Mouse (Mus musculus) neural tube, embryonic 11.5 days (tissue): ENCODE data around the gene Adamts15. TPM values are rescaled to one million over a fixed set of nuclear protein-coding genes. Genes with fewer than 3 reads are reported as not detected.
A peak's percentile ranks its signal among the peaks of the same experiment; 100 is the strongest.

Source experiments
- ATAC-seq: fragments of 200-750 bp; cut with Nextera tagmentation; 2 replicates; pipeline ENCODE4 v1.8.0; 2017; ENCODE audit warnings: moderate number of reproducible peaks, mild to moderate bottlenecking, moderate TSS enrichment, moderate library complexity; ENCODE audit not compliant: insufficient read depth, low FRiP score, low TSS enrichment
- DNase-seq: peaks from one replicate; pipeline ENCODE4 v3.0.0-alpha.2; 2015; ENCODE audit warnings: low spot score
- H3K27ac ChIP-seq: fragments of 300-500 bp; sonication (generic); 2 replicates; pipeline ENCODE4 v1.5.1; 2014; ENCODE audit warnings: low read depth, mild to moderate bottlenecking, low read length
- H3K27me3 ChIP-seq: fragments of 300-500 bp; sonication (generic); 2 replicates; pipeline ENCODE4 v1.6.1; 2014; ENCODE audit warnings: mild to moderate bottlenecking, low read length, mixed read lengths; ENCODE audit not compliant: control insufficient read depth, insufficient read depth
- H3K36me3 ChIP-seq: fragments of 300-500 bp; sonication (generic); 2 replicates; pipeline ENCODE4 v1.6.1; 2014; ENCODE audit warnings: mild to moderate bottlenecking, low read length, moderate library complexity, mixed read lengths; ENCODE audit not compliant: control insufficient read depth, insufficient read depth
- H3K4me1 ChIP-seq: fragments of 300-500 bp; sonication (generic); 2 replicates; pipeline ENCODE4 v1.6.1; 2014; ENCODE audit warnings: low read length, mixed read lengths; ENCODE audit not compliant: control insufficient read depth, insufficient read depth
- H3K4me2 ChIP-seq: fragments of 300-500 bp; sonication (generic); 2 replicates; pipeline ENCODE4 v1.6.1; 2014; ENCODE audit warnings: low read depth, mild to moderate bottlenecking, moderate library complexity
- H3K4me3 ChIP-seq: fragments of 300-500 bp; sonication (generic); 2 replicates; pipeline ENCODE4 v1.5.1; 2014; ENCODE audit warnings: low read depth, low read length
- H3K9ac ChIP-seq: fragments of 300-500 bp; sonication (generic); 2 replicates; pipeline ENCODE4 v1.6.1; 2014; ENCODE audit warnings: mild to moderate bottlenecking, low read length
- H3K9me3 ChIP-seq: fragments of 300-500 bp; sonication (generic); 2 replicates; pipeline ENCODE4 v1.6.1; 2016; ENCODE audit warnings: low read length; ENCODE audit not compliant: control insufficient read depth
- WGBS: fragments of 180-500 bp; shearing (Covaris S2); extraction: QIAGEN DNeasy Blood & Tissue Kit; methylation state at CpG from one replicate; pipeline ENCODE4 v1.1.7; 2014; 5-methylcytosine and 5-hydroxymethylcytosine counted together
- polyA plus RNA-seq: library from polyadenylated mRNA; unstranded; fragments of >200 nt; fragmentation: Nextera tagmentation; extraction: Ambion mirVana; gene quantifications from 2 replicates; pipeline ENCODE4 v1.2.1, GENCODE M21; 2014

The Adamts15 gene
- polyA plus RNA-seq, 1 experiment from 2014 or later: 4.0 TPM

DNA sequence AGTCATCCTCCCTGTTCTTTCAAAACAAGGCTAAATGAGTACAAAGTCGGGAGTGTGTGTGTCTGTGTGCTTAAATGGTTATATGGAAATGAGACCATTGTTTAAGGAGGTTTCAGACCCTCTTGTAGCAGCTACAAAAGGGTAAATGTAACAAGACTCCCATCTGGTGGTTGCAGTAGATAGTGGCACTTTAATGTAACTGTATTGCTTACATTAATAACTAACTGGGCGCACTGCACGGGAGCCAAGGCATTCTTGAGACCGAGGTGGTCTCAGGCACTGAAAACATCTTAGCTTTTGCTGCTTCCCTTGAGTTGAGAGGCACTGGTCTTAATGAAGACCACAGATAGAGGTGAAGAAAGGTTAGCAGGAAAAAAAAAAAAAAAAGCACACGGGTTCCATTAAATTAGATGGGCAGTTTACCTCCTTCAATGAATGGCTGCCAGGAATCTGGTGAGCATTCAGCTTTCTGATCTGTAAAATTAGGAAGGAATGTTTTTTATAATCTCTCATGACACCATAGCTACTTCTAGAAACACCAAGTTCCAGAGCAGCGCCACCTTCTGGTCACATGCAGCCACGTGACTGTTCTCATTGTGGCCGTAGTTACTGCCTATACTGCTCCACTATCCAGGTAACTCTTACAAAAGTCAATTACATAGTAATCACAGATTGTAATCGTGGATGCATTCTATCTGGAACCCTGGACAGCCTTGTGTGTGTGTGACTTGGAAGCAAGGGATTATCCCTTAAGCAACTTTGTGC lies 14.6 kb upstream of the Adamts15 start:
- ATAC-seq (peak; percentile 64; the same call in 1 of the 2 replicates), DNase-seq (peak; percentile 57)
- no peak overlapping the region for H3K9ac ChIP-seq
- no peak overlapping the region for H3K4me3 ChIP-seq
- H3K27ac ChIP-seq: no peak overlapping the region
- peaks cover 15% of the 10 kb centered on the region for H3K27me3 ChIP-seq
- H3K9me3 ChIP-seq: no peaks in the 10 kb centered on the region
- no peaks in the 10 kb centered on the region for H3K36me3 ChIP-seq
- H3K4me1 ChIP-seq: no peaks in the 10 kb centered on the region
- WGBS: 45% methylated on average over 9 of the region's 9 CpGs
- no peak overlapping the region for H3K4me2 ChIP-seq

- no peak for ATAC-seq
- H3K9me3 ChIP-seq: no peaks in the 10 kb centered on the region
- H3K4me1 ChIP-seq: no peaks in the 10 kb centered on the region
Observed at GRCm38 (mm10) chr9:30934827-30935226, 12.6 kb upstream of the Adamts15 start.

GRCm38 (mm10) chr9:30932346-30932745 lies 10.1 kb upstream of the Adamts15 start:
- H3K4me1 ChIP-seq: no peaks in the 10 kb centered on the region
- no peaks in the 10 kb centered on the region for H3K27me3 ChIP-seq
- H3K9ac ChIP-seq: no peak overlapping the region
- no peak overlapping the region for H3K27ac ChIP-seq
- ATAC-seq: no peak
- H3K4me2 ChIP-seq: no peak overlapping the region
- H3K9me3 ChIP-seq: no peaks in the 10 kb centered on the region
- 90% methylated on average over 4 of the region's 4 CpGs for WGBS
- no peak overlapping the region for H3K4me3 ChIP-seq
- no peak for DNase-seq
- H3K36me3 ChIP-seq: no peaks in the 10 kb centered on the region

More at GRCm38 (mm10) chr9:30934827-30935226, 12.6 kb upstream of the Adamts15 start:
- Histone ChIP-seq H3K27me3 (no peaks in the 10 kb centered on the region), H3K27ac (no peak overlapping the region), H3K4me3 (no peak overlapping the region), H3K9ac (no peak overlapping the region), H3K4me2 (no peak overlapping the region), H3K36me3 (no peaks in the 10 kb centered on the region)
- DNase-seq: no peak
- 73% methylated on average over 6 of the region's 6 CpGs for WGBS

- Histone ChIP-seq H3K4me1 (no peaks in the 10 kb centered on the region), H3K4me3 (no peak overlapping the region), H3K9me3 (no peaks in the 10 kb centered on the region), H3K27me3 (no peaks in the 10 kb centered on the region), H3K27ac (no peak overlapping the region), H3K4me2 (no peak overlapping the region), H3K9ac (no peak overlapping the region), H3K36me3 (no peaks in the 10 kb centered on the region)
- ATAC-seq: no peak
- WGBS: 86% methylated on average over 2 of the region's 2 CpGs
- DNase-seq: no peak
Observed at GRCm38 (mm10) chr9:30928759-30929158, 6.5 kb upstream of the Adamts15 start.

DNA sequence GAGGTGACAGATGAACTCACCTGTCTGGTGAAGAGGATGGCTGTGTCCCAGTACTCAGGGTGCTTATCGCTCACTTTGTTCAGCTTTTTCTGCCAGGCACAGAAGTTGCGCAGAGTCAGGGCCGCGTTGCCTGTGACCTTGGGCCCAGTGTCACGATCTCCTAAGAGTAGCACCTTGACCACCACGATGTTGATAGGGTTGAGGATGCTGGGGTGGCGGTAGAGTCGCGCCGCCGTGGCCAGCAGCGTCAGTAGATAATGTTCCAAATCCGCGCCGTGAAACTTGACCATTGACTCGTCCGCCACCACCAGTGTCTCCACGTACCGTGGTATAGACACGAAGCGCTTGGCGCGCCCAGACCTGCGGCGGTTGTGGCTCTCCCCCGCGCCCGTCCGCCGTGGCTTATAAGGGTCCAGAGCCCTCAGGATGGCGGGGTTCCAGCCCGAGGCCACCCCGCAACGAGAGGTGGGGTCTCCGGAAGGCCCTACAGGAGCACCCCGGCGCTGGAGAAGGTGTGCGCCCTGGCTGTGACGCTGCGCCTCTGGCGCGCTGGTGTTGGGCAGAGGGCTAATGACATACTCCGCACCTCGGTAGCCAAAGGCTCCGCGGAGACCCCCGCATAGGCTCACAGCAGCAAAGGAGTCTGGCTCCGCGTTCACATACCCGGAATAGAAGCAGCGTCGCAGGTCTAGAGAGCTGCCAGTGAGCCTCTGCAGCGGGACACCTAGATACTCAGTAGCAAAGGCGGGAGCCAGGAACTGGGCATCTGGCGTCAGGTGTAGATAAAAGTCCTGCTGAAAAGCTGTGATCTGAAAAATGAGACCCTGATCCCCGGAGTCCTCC lies 770 bp downstream of the Adamts15 start:
- Histone ChIP-seq H3K4me1 (no peaks in the 10 kb centered on the region), H3K36me3 (no peaks in the 10 kb centered on the region), H3K9me3 (no peaks in the 10 kb centered on the region), H3K27me3 (peaks cover 10% of the 10 kb centered on the region), H3K4me3 (peak overlapping the region; percentile 49), H3K4me2 (peak overlapping the region; percentile 65), H3K27ac (no peak overlapping the region), H3K9ac (peak overlapping the region; percentile 47)
- DNase-seq: peak; percentile 43
- no peak for ATAC-seq
- WGBS: 4% methylated on average over 56 of the region's 56 CpGs

DNA sequence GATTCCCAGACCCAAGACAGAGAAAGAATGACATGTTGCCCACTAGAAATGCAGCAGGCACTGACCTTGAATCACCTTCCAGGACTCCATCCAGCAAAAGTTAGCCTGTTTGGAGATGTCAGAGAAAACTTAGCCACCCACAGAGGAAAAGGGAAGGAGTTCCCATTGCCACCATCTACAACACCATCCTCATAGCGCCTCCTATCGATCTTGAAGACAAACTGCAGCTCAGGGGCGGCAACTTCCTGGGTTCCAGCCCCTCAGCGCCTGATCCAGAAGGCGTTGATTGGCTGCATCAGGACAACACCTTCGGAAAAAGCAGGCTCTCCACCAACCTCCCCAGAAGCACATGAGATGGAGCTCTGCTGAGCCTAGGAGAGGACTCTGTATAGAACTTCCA lies 1.5 kb downstream of the Adamts15 start:
- DNase-seq (peak; percentile 35), ATAC-seq (no peak)
- no peak overlapping the region for H3K27ac ChIP-seq
- peak overlapping the region; percentile 65 for H3K4me2 ChIP-seq
- H3K9me3 ChIP-seq: no peaks in the 10 kb centered on the region
- no peak overlapping the region for H3K9ac ChIP-seq
- peaks cover 10% of the 10 kb centered on the region for H3K27me3 ChIP-seq
- no peaks in the 10 kb centered on the region for H3K4me1 ChIP-seq
- no peak overlapping the region for H3K4me3 ChIP-seq
- WGBS: 17% methylated on average over 6 of the region's 6 CpGs
- H3K36me3 ChIP-seq: no peaks in the 10 kb centered on the region

DNA sequence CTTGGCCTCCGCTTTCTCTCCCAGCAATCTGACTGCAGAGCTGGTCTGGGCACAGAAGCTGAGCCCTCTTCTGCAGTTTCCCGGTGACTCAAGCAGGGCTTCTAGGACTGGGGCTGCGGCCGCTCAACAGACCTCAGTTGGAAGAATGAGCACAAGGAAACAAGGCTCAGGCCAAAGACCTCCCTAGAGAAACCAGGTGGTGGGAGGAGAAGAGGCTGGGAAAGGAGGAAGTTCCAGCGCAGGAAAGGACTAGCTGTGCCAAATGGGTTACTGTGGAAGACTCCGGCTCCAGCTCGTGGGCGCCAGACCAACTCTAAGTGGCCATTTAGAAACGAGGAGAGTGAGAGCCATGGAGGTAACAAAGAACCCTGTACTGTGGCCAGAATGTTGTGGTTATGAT lies 2.6 kb downstream of the Adamts15 start:
- Histone ChIP-seq H3K4me3 (no peak overlapping the region), H3K9ac (no peak overlapping the region), H3K9me3 (no peaks in the 10 kb centered on the region), H3K4me2 (no peak overlapping the region), H3K27me3 (peaks cover 10% of the 10 kb centered on the region), H3K27ac (no peak overlapping the region), H3K36me3 (no peaks in the 10 kb centered on the region), H3K4me1 (no peaks in the 10 kb centered on the region)
- DNase-seq (no peak), ATAC-seq (no peak)
- 75% methylated on average over 9 of the region's 9 CpGs for WGBS

DNA sequence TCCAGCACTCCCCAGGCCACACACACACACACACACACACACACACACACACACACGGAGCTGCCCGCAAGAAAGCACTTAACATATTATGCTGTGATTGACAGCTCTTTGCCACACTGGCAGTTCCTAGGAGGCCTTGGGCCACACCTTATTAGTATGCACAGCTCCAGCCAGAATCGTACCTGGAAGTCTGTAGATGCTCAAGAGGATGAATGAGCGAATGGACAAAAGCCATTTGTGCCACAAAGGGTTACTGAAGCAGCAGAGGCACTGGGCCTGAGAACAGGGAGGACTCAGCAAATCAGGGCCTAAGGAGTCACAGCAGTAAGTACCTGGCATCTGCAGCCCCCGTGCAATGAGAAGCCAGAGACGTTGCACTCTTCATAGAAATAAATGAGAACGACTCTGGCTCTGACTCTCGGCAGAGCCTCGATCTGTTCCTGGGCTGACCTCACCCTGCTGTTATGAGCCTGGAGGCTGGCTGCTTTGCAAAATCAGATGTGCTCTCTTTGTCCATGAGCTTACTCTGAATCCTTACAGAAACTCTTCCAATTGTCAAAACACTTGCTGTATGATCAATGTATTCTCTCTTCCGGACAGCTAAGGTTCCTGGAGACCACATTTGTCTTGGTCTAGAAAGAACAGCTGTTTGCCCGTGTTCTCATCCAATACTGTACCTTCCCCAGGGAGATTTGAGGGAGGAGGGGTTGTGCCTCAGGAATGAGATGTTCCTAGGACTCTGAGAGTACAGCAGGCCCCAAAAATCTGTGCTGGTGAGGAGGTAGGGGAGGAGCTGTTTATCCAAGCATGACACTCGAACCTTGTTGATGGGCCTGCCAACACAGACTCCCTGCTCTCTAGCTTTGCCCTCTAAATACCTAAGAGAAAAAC lies 3.5 kb downstream of the Adamts15 start:
- no peaks in the 10 kb centered on the region for H3K36me3 ChIP-seq
- peak; percentile 25 for DNase-seq
- no peaks in the 10 kb centered on the region for H3K9me3 ChIP-seq
- no peaks in the 10 kb centered on the region for H3K4me1 ChIP-seq
- H3K27me3 ChIP-seq: peaks cover 10% of the 10 kb centered on the region
- no peak for ATAC-seq
- H3K9ac ChIP-seq: no peak overlapping the region
- no peak overlapping the region for H3K27ac ChIP-seq
- no peak overlapping the region for H3K4me2 ChIP-seq
- no peak overlapping the region for H3K4me3 ChIP-seq
- WGBS: 58% methylated on average over 12 of the region's 12 CpGs
